ENCODE assay signal across 16 mouse cellular contexts in genomic region chr15:82995239-82995638, GRCm38 (mm10). TPM values are rescaled to one million over a fixed set of nuclear protein-coding genes. Genes with fewer than 3 reads are reported as not detected.
A peak's percentile ranks its signal among the peaks of the same experiment; 100 is the strongest.
DNase-seq lines count a peak whose midpoint lies in the region; ATAC-seq lines count a peak whose summit lies in the region.
"Had no signal": no experiment of that assay in that cellular context is flagged by ENCODE, and none has a peak within 500 bp of the region (broad histone marks: within the 10 kb centered on the region; RNA-seq: fewer than 3 reads in every experiment).

No protein-coding gene starts in this region.

- peaks cover 37% of the 10 kb centered on the region for H3K4me1 ChIP-seq in forebrain, embryonic 14.5 days (ENCODE audit: control insufficient read depth, insufficient read depth, low read length)
- peaks cover 68% of the 10 kb centered on the region for H3K4me1 ChIP-seq in midbrain, embryonic 13.5 days (replicated peaks)
- H3K4me1 ChIP-seq: liver, embryonic 13.5 days had no signal

- H3K4me2 ChIP-seq in forebrain, embryonic 14.5 days (ENCODE audit: low read length) = no peak overlapping the region
- no peak overlapping the region for H3K4me2 ChIP-seq in midbrain, embryonic 13.5 days (replicated peaks)
- H3K4me2 ChIP-seq: kidney, embryonic 15.5 days; liver, embryonic 13.5 days; neural tube, embryonic 12.5 days had no signal

- no peaks in the 10 kb centered on the region for H3K9me3 ChIP-seq in forebrain, embryonic 14.5 days (replicated peaks; ENCODE audit: control insufficient read depth, low read length)
- H3K9me3 ChIP-seq in midbrain, embryonic 13.5 days = no peaks in the 10 kb centered on the region
- H3K9me3 ChIP-seq: kidney, embryonic 15.5 days; liver, embryonic 13.5 days; neural tube, embryonic 12.5 days had no signal

- intact Hi-C loops in left cerebral cortex, postnatal 36 days (cut with DNase I) = no loop called here
- intact Hi-C loops in left cerebral cortex, postnatal 10 days (cut with DNase I) = no loop called here

- H3K27ac ChIP-seq in forebrain, embryonic 14.5 days (ENCODE audit: low read depth, low read length) = 0 out of 2 replicates have a peak overlapping the region, but pooled peaks have one; percentile 44
- peak overlapping the region; percentile 57 for H3K27ac ChIP-seq in midbrain, embryonic 13.5 days
- H3K27ac ChIP-seq: heart, adult 2 months; kidney, embryonic 15.5 days; liver, embryonic 13.5 days; neural tube, embryonic 12.5 days had no signal

- 24% methylated on average over 7 of the region's 7 CpGs for WGBS in forebrain, embryonic 14.5 days
- WGBS in midbrain, embryonic 13.5 days = 37% methylated on average over 7 of the region's 7 CpGs

- no peak overlapping the region for H3K4me3 ChIP-seq in forebrain, embryonic 14.5 days (ENCODE audit: low read depth, low read length)
- no peak overlapping the region for H3K4me3 ChIP-seq in midbrain, embryonic 13.5 days (replicated peaks)
- H3K4me3 ChIP-seq: erythroblast, embryonic 14.5 days; heart, adult 2 months; kidney, embryonic 15.5 days; liver, embryonic 13.5 days; neural tube, embryonic 12.5 days had no signal

- H3K27me3 ChIP-seq in forebrain, embryonic 14.5 days (replicated peaks; ENCODE audit: control insufficient read depth, insufficient read depth, low read length) = no peaks in the 10 kb centered on the region
- peaks cover 18% of the 10 kb centered on the region; the same call in 1 of the 2 replicates for H3K27me3 ChIP-seq in midbrain, embryonic 13.5 days

- H3K9ac ChIP-seq in forebrain, embryonic 14.5 days (ENCODE audit: low read length) = no peak overlapping the region
- no peak overlapping the region for H3K9ac ChIP-seq in midbrain, embryonic 13.5 days (replicated peaks)
- H3K9ac ChIP-seq: kidney, embryonic 15.5 days; liver, embryonic 13.5 days; neural tube, embryonic 12.5 days had no signal

- peak; percentile 68 for ATAC-seq in frontal cortex, adult (ENCODE audit: low TSS enrichment)
- peak; percentile 45; the same call in 1 of the 2 replicates for ATAC-seq in forebrain, embryonic 14.5 days
- ATAC-seq in midbrain, embryonic 13.5 days = 0 out of 2 replicates have a peak, but pooled peaks have one; percentile 27

- H3K36me3 ChIP-seq in forebrain, embryonic 14.5 days (ENCODE audit: control insufficient read depth, insufficient read depth, low read length) = no peaks in the 10 kb centered on the region
- no peaks in the 10 kb centered on the region for H3K36me3 ChIP-seq in midbrain, embryonic 13.5 days
- H3K36me3 ChIP-seq: kidney, embryonic 15.5 days; liver, embryonic 13.5 days; neural tube, embryonic 12.5 days had no signal

- no peak for DNase-seq in frontal cortex, postnatal 14 days (ENCODE audit: low spot score in 2 of 2)
- DNase-seq in left cerebral cortex, postnatal 36 days (ENCODE audit: low spot score in 2 of 2) = peak; percentile 46 to 52
- DNase-seq in left cerebral cortex, postnatal 10 days (ENCODE audit: extremely low spot score in 1 of 2, low spot score in 2 of 2) = no peak
- DNase-seq in forebrain, embryonic 14.5 days (ENCODE audit: low spot score) = peak; percentile 61
- no peak for DNase-seq in gastrocnemius, postnatal 4 days (ENCODE audit: low spot score in 2 of 2)
- no peak for DNase-seq in lung, postnatal 25 days (ENCODE audit: low spot score)
- DNase-seq: adrenal gland, postnatal 14 days; cerebellum, adult 9-11 months; embryo, embryonic 11 days; heart, adult 2 months; liver, embryonic 13.5 days had no signal

RNA-seq across cellular contexts. Expression of gene Tcf20, which starts 7.6 kb away (rescaled TPM):
- 100 to 1,000 TPM; 210 to 218 TPM for total RNA-seq in left cerebral cortex, postnatal 36 days (2021)
- 100 to 1,000 TPM; 123 to 128 TPM for total RNA-seq in left cerebral cortex, postnatal 10 days (2021)
- polyA plus RNA-seq in forebrain, embryonic 14.5 days (2014; fragmentation: Nextera tagmentation; extraction: Ambion mirVana) = 17.1 and 17.4 TPM in 2 replicates
- 15.6 and 16.0 TPM in 2 replicates for polyA plus RNA-seq in midbrain, embryonic 13.5 days (2015; fragmentation: Nextera tagmentation; extraction: Ambion mirVana)
- total RNA-seq in gastrocnemius, postnatal 4 days (2021) = 10 to 100 TPM; 51.0 to 58.8 TPM

RNA-seq across cellular contexts. Expression of gene Nfam1, which starts 37.9 kb away (rescaled TPM):
- total RNA-seq in left cerebral cortex, postnatal 36 days (2021) = 1 to 10 TPM; 2.6 to 3.1 TPM
- 1 to 10 TPM; 2.6 to 2.7 TPM for total RNA-seq in left cerebral cortex, postnatal 10 days (2021)
- 1.2 and 2.0 TPM in 2 replicates for polyA plus RNA-seq in forebrain, embryonic 14.5 days (2014; fragmentation: Nextera tagmentation; extraction: Ambion mirVana)
- 2.4 and 2.5 TPM in 2 replicates for polyA plus RNA-seq in midbrain, embryonic 13.5 days (2015; fragmentation: Nextera tagmentation; extraction: Ambion mirVana)
- total RNA-seq in gastrocnemius, postnatal 4 days (2021) = 1 to 10 TPM; 2.5 to 4.2 TPM

Comparison
In these comparisons a context has a peak if more than half of its experiments do, and no peak if none do; other contexts are left out.
1. DNase-seq: peak in left cerebral cortex, postnatal 36 days (2 of 2) and forebrain, embryonic 14.5 days (single experiment); none in frontal cortex, postnatal 14 days (0 of 2), left cerebral cortex, postnatal 10 days (0 of 2), gastrocnemius, postnatal 4 days (0 of 2) and lung, postnatal 25 days (single experiment).
2. Peak in every context shown above with its lines, with median percentiles within 50 percentile points of each other: ATAC-seq.